Mouse (Mus musculus): ENCODE results near the gene Sp1.

Sp1 gene

DNA sequence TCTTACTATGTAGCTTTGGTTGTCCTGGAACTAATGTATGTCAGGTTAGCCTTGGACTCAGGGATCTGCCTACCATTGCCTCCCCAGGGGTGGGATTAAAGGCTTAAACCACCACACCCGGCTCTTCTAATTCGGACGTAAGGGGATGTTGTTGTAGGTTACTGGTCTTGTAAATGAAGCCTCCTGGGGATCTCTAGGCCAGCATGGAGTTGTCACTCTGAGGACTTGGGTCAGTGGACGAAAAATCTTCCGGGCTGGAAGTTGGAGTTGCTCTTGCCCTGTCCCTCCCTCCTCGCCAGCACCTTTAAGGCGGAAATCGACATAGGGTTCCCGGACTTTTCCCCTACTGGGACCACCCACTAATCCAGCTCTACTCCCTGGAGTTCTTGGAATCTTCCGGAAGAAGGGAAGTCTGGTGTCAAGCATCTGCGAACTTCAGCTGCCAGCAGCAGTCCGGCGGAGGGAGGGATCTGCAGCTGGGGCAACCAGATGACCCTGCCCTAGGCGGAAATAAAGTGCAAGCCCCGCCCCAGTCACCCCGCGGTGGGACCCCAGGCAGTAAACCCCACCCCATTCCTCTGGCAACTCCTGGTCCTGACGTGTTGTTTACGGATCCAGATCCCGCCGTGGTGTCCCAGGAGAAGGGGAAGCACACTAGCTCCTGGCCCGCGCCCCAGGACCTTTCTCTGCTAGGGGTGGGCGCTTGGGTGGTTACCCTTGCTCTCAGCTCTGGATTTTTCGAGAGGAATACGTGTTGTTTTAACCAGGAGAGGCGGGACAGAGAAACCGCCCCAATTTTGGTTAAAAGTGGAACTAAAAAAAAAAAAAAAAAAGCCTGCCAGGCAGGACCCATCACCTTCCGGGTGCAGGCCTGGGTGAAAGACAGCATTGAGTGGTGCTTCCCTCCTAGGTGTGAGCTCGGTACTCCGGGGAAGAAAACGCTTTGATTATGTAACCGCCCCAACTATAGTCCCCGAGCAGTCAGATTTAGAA, 6.4 kb upstream of the Sp1 start:
- DNase-seq (ENCODE audit: low spot score in 2 of 2): peak; percentile 53 to 57

DNA sequence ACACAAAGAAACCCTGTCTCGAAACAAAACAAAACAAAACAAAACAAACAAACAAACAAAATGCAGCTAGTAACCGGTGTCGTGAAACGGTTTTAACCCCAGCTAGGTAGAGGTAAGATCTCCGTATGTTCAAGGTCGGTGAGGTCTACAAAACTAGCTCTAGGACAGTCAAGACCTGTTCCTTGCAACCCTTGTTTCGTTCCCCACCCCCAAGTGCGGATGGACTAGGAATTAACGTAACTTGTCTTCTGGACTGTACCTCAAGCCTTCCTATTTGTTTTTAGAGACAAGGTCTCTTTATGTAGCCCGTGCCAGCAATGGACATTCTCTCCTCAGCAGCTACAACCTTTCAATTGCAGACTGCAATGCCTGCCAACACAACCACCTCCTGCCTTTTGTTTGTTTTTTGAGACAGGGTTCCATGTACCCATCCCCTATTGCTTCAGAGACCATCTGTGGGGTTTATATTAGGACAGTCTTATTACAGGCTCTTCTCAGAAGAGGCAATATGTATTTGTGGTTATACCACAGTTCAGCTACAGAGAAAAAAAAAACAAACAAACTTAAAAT, 5.4 kb upstream of the Sp1 start:
- no peak for DNase-seq (ENCODE audit: low spot score in 2 of 2)

GRCm38 (mm10) chr15:102401278-102401677, 4.7 kb upstream of the Sp1 start:
- DNase-seq (ENCODE audit: low spot score in 2 of 2): no peak

DNA sequence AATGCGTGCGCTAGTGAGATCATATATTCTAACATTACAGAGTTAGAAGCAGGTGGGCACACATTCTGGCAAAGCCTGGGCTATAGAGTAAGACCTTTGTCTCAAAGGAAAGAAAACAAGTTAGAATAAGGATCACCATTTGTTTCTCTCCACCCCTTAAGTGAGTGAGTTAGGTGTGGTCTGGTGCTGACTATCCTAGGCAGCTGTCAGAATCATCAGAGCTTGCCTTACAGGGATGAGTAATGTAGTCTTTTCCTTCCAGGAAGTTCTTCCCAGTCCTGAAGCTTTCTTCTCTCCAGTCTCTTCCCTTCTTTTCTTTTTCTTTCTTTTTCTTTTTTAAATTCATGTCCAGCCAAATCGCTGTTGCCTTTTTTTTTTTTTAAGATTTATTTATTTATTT, 3.7 kb upstream of the Sp1 start:
- DNase-seq (ENCODE audit: low spot score in 2 of 2): no peak

- DNase-seq (ENCODE audit: low spot score in 2 of 2): no peak
Measured at GRCm38 (mm10) chr15:102404608-102405488, 1.1 kb upstream of the Sp1 start.

DNA sequence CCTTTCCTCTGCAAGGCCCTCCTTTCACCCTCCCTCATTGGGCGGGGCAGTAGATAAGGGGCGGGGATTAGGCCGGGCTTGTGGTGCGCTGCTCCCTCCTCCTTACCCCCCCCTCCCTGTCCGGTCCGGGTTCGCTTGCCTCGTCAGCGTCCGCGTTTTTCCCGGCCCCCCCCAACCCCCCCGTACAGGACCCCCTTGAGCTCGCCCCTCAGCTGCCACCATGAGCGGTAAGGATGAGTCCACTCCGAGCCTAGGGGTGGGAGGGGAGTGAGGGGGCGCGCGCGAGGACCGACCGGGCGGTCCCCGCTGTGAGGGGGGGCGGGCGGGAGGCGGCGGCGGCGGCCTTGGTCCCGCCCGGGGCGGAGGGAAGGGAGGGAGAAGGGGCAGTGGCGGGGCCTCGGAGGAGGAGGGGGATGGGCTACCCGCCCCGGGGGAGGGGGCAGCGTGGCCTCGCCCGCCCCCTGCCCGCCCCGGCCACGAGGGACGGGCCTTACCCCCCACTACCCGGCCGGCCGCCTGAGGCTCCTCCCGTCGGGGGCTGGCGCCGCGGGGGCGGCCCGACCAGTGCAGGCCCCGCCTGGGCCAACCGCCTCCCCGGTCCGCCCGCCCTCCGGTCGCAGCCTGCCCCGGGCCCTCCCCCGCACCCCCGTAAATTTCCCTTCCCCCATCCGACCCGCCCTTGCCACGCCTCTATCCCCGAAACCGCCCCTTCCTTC, 411 bp downstream of the Sp1 start:
- peak; percentile 30 to 52 for DNase-seq (ENCODE audit: low spot score in 2 of 2)

DNA sequence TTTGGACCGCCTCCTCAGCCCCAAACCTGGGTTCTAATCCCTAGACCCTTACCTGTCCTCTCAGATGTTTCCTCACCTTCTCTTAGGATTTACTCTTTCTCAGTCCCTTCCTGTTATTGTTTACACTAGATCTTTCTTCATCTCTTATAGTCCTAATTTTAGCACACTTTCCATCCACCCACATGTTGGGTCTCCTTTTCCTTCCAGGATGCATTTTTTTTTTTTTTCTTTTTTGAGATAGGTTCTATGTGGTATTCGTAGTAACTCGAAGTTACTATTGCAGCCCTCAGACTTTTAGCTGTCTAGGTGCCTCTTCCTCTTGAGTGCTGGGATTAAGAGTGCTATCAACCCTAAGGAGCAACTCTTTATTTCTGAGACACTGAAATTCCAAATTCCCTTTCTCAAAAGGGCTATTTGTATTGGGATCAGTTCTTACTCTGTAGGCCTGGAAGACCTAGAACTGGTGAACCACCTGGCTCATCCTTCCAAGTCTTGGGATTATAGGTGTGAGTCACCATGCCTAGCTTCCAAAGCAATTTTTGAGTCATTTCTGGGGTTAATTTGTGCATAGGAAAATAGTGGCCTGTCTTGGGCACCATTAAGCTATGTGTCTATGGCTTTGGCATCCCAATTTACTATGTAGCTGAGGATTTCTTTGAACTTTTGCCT, 1.1 kb downstream of the Sp1 start:
- no peak for DNase-seq (ENCODE audit: low spot score in 2 of 2)

- no peak for DNase-seq (ENCODE audit: low spot score in 2 of 2)
Measured at GRCm38 (mm10) chr15:102407681-102408557, 2.0 kb downstream of the Sp1 start.

DNA sequence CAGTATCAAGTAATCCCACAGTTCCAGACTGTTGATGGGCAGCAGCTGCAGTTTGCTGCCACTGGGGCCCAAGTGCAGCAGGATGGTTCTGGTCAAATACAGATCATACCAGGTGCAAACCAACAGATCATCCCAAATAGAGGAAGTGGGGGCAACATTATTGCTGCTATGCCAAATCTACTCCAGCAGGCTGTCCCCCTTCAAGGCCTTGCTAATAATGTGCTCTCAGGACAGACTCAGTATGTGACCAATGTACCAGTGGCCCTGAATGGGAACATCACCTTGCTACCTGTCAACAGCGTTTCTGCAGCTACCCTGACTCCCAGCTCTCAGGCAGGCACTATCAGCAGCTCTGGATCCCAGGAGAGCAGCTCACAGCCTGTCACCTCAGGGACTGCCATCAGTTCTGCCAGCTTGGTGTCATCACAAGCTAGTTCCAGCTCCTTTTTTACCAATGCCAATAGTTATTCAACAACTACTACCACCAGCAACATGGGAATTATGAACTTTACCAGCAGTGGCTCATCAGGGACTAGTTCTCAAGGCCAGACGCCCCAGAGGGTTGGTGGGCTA, 2.7 kb downstream of the Sp1 start:
- no peak for DNase-seq (ENCODE audit: low spot score in 2 of 2)

GRCm38 (mm10) chr15:102409286-102409685, 3.3 kb downstream of the Sp1 start:
- DNase-seq (ENCODE audit: low spot score in 2 of 2): no peak

DNA sequence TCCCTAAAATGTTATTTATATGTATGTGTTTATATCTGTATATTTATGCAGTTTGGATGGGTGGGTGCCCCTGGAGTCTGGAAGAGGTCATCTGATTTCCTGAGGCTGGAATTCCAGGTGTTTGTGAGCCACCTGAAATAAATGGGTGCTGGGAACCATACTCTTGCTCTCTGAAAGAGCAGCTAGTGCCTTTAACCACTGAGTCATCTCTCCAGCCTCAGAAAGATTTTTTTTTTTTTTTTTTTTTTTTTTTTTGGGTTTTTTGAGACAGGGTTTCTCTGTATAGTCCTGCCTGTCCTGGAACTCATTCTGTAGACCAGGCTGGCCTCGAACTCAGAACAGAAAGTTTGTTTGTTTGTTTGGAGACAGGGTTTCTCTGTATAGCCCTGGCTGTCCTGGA, 5.1 kb downstream of the Sp1 start:
- no peak for DNase-seq (ENCODE audit: low spot score in 2 of 2)

GRCm38 (mm10) chr15:102413687-102414086, 7.7 kb downstream of the Sp1 start:
- DNase-seq (ENCODE audit: low spot score in 2 of 2): no peak

GRCm38 (mm10) chr15:102417524-102417923, 11.6 kb downstream of the Sp1 start:
- DNase-seq (ENCODE audit: low spot score in 2 of 2): no peak

DNA sequence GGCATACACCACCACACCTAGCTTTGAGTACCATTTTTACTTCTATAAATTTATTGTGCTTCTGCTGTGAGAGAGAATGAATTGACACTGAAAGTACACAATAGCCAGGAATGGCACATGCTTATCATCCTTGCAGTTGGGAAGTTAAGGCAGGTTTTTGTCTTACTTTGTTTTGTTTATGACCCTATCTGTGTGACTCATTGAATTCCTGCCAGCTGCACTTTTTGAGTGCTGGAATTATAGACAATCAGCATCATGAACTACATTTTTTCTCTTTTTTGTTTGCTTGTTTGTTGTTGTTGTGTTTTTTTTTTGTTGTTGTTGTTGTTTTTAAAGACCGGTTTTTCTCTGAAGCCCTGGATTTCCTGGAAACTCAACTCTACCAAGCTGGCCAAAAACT, 15.0 kb downstream of the Sp1 start:
- DNase-seq (ENCODE audit: low spot score in 2 of 2): no peak

DNA sequence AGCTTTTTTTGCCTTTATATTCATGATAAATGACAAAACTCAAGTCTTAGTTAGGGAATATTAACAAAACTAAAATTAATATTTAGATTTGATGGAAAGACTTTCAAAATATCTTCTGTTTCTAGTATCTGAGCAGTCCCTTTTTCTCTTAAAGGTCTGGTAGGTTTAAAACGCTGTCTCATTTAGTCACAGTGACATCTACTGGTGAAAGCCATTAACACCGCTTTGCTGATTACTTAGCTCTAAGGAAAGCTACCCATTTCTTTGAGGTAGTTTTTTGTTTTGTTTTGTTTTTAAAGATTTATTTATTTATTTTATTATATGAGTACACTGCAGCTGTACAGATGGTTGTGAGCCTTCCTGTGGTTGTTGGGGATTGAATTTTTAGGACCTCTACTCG, 15.5 kb downstream of the Sp1 start:
- peak; percentile 28 to 45 for DNase-seq (ENCODE audit: low spot score in 2 of 2)

- no peak for DNase-seq (ENCODE audit: low spot score in 2 of 2)
Measured at GRCm38 (mm10) chr15:102423602-102424240, 17.8 kb downstream of the Sp1 start.

- no peak for DNase-seq (ENCODE audit: low spot score in 2 of 2)
Measured at GRCm38 (mm10) chr15:102424657-102425056, 18.7 kb downstream of the Sp1 start.

GRCm38 (mm10) chr15:102426963-102427362, 21.0 kb downstream of the Sp1 start:
- DNase-seq (ENCODE audit: low spot score in 2 of 2): no peak

DNA sequence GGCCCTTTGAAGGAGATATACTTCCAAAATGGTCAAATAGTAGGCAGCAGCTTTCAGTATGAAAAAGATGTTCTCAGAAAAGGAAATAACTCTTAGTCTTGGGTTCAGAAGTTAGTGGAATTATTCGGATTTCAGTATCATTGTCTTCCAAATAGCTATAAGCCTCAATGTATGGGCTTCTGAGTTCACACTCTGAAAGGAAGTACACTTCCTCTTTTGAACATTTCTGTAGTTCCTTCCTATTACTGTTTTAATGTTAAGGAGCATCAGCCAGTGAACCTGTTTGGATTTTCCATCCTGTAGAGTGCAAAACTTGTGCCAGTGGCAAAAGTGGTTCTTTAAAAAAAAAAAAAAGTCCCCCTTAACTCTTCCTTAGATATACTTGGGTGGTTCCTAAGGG, 26.1 kb downstream of the Sp1 start:
- no peak for DNase-seq (ENCODE audit: low spot score in 2 of 2)
